Mouse (Mus musculus): ENCODE measurements around the gene Homez. TPM values are rescaled to one million over a fixed set of nuclear protein-coding genes. Genes with fewer than 3 reads are reported as not detected.

Gene Homez
- polyA plus RNA-seq, 1 experiment from 2014 or later, result 16.4 TPM

GRCm38 (mm10) chr14:54892200-54892599, 21.4 kb upstream of the Homez start, which contains the start of gene Pabpn1:
Gene Pabpn1 (plus strand): TSS chr14:54892500.
- Histone ChIP-seq H3K4me2 (replicated peaks) (peak within 1 kb of the TSS; percentile 51), H3K9ac (replicated peaks) (0 out of 2 replicates have a peak within 1 kb of the TSS, but pooled peaks have one; percentile 35), H3K27ac (replicated peaks) (peak within 1 kb of the TSS; percentile 79), H3K36me3 (peaks cover 19% of the 10 kb centered on the region), H3K27me3 (no peaks in the 10 kb centered on the region), H3K4me1 (peaks cover 22% of the 10 kb centered on the region), H3K4me3 (peak within 1 kb of the TSS; percentile 98), H3K9me3 (no peaks in the 10 kb centered on the region)
- 91% methylated on average over 3 of the region's 3 CpGs for WGBS
- ATAC-seq (ENCODE audit: low FRiP score, low read depth), result no peak

GRCm38 (mm10) chr14:54885309-54885708, 14.5 kb upstream of the Homez start:
- Histone ChIP-seq H3K36me3 (peaks cover 11% of the 10 kb centered on the region; the same call in 1 of the 2 replicates), H3K4me2 (replicated peaks) (peak overlapping the region; percentile 71; the same call in 1 of the 2 replicates), H3K9me3 (no peaks in the 10 kb centered on the region), H3K4me3 (no peak overlapping the region), H3K9ac (replicated peaks) (no peak overlapping the region), H3K27ac (replicated peaks) (no peak overlapping the region), H3K27me3 (0 out of 2 replicates have a peak, but pooled peaks cover 4% of the 10 kb centered on the region), H3K4me1 (peaks cover 24% of the 10 kb centered on the region)
- ATAC-seq (ENCODE audit: low FRiP score, low read depth), result no peak
- 92% methylated on average over 11 of the region's 11 CpGs for WGBS

DNA sequence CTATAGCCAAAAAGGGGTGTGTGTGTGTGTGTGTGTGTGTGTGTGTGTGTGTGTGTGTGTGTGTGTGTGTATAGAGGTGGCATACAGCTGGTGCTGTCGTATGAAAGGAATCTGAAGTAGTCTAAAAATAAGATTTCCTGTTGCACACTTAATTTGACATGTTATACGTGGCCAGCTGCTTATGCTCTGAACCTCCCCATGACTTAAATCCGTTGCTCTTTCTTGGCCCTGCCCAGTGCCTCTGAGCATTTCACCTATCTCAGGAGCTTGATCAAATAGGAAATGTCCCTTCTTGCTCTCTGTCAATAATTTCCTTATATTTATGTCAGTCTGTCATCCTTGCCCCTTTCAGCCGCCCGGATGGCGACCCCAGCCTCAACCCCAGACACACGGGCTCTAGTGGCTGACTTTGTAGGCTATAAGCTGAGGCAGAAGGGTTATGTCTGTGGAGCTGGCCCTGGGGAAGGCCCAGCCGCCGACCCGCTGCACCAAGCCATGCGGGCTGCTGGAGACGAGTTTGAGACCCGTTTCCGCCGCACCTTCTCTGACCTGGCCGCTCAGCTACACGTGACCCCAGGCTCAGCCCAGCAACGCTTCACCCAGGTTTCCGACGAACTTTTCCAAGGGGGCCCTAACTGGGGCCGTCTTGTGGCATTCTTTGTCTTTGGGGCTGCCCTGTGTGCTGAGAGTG, 13.4 kb upstream of the Homez start:
- H3K4me2 ChIP-seq (replicated peaks), result peak overlapping the region; percentile 71
- H3K27ac ChIP-seq (replicated peaks), result peak overlapping the region; percentile 90
- peaks cover 11% of the 10 kb centered on the region; the same call in 1 of the 2 replicates for H3K36me3 ChIP-seq
- peaks cover 24% of the 10 kb centered on the region for H3K4me1 ChIP-seq
- H3K4me3 ChIP-seq, result peak overlapping the region; percentile 66
- peak overlapping the region; percentile 80 for H3K9ac ChIP-seq (replicated peaks)
- ATAC-seq (ENCODE audit: low FRiP score, low read depth), result no peak
- H3K9me3 ChIP-seq, result no peaks in the 10 kb centered on the region
- H3K27me3 ChIP-seq, result 0 out of 2 replicates have a peak, but pooled peaks cover 4% of the 10 kb centered on the region
- 40% methylated on average over 21 of the region's 21 CpGs for WGBS

GRCm38 (mm10) chr14:54883154-54884021, 12.6 kb upstream of the Homez start, which contains the start of the genes Bcl2l2 and Gm20521:
Gene Bcl2l2 (plus strand): TSS chr14:54883377.
Gene Gm20521 (plus strand): TSS chr14:54883441.
- Histone ChIP-seq H3K4me2 (replicated peaks) (peak within 1 kb of the TSS; percentile 71), H3K27ac (replicated peaks) (peak within 1 kb of the TSS; percentile 90), H3K27me3 (peaks cover 9% of the 10 kb centered on the region), H3K36me3 (peaks cover 11% of the 10 kb centered on the region; the same call in 1 of the 2 replicates), H3K9ac (replicated peaks) (peak within 1 kb of the TSS; percentile 80), H3K4me1 (peaks cover 24% of the 10 kb centered on the region), H3K9me3 (no peaks in the 10 kb centered on the region), H3K4me3 (peak within 1 kb of the TSS; percentile 66)
- peak; percentile 91 for ATAC-seq (ENCODE audit: low FRiP score, low read depth)
- under 1% methylated on average over 26 of the region's 27 CpGs for WGBS

DNA sequence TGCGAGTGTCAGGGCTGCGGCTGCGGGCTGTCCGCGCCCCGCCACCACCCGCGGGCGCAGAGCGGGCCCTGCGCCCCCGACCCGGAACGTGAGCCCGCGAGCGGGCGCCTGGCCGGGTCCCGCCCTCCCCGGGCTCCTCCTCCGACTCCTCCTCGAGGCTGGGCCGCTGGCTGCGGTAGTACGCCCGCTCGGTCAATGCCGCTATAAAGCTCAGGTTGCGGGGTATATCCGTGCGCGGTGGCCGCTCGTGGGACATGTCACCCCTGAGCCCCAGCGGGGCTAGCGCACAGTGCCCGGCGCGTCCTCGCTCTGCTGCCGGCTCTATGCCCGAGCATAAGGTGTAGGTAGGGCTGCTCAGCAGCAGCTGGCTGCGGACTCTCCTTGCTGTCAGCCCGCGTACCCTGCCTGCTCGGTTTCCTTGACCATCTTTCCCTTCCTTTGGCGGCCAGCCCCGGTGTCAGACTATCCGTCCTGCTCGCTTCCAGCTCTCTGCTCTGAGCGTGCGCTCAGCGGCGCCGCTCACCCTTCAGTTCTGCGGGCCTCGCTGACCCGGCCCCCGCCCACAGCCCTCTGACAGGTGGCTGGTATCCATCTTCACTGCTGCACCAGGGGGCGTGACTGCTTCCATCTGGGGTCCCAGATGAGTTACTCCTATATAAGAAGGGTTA, 6.4 kb upstream of the Homez start, which contains the start of gene Ppp1r3e:
Gene Ppp1r3e, minus strand, starts transcription at position 503 of the 668 bp plus-strand sequence.
- peak within 1 kb of the TSS; percentile 76 for H3K9ac ChIP-seq (replicated peaks)
- H3K27me3 ChIP-seq, result peaks cover 12% of the 10 kb centered on the region
- peak within 1 kb of the TSS; percentile 77 for H3K4me3 ChIP-seq
- peak; percentile 72 for ATAC-seq (ENCODE audit: low FRiP score, low read depth)
- peak within 1 kb of the TSS; percentile 99 for H3K4me2 ChIP-seq (replicated peaks)
- no peaks in the 10 kb centered on the region for H3K36me3 ChIP-seq
- no peaks in the 10 kb centered on the region for H3K9me3 ChIP-seq
- H3K4me1 ChIP-seq, result peaks cover 17% of the 10 kb centered on the region
- peak within 1 kb of the TSS; percentile 90 for H3K27ac ChIP-seq (replicated peaks)
- under 1% methylated on average over 42 of the region's 61 CpGs for WGBS

DNA sequence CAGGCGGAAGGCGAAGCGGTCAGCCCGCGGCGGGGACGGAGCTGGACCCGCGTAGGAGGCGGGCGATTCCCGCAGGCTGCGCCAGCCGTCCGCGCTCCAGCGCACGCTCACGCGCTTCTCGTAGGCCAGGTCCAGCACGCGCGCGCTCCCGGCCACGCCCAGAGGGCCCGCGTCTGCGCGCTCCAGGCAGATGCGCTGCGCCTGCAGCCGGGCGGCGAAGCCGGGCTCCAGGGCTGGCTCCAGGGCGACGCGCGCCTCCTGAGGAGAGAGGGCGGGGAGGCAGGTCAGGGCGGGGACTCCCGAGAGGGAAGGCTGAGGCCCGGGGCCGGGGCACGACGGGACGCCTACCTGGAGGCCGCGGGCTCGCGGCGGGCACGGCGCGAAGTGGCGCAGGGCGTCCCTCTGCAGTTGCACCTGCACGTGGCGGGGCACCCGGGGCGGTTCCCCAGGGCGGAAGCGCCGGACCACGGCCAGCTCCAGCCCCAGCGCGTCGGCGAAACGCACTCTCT, 5.8 kb upstream of the Homez start:
- WGBS, result under 1% methylated on average over 50 of the region's 72 CpGs
- ATAC-seq (ENCODE audit: low FRiP score, low read depth), result peak; percentile 90
- H3K9me3 ChIP-seq, result no peaks in the 10 kb centered on the region
- peak overlapping the region; percentile 90 for H3K27ac ChIP-seq (replicated peaks)
- peak overlapping the region; percentile 99 for H3K4me2 ChIP-seq (replicated peaks)
- peaks cover 17% of the 10 kb centered on the region for H3K4me1 ChIP-seq
- H3K27me3 ChIP-seq, result peaks cover 12% of the 10 kb centered on the region
- peak overlapping the region; percentile 77 for H3K4me3 ChIP-seq
- peak overlapping the region; percentile 76 for H3K9ac ChIP-seq (replicated peaks)
- H3K36me3 ChIP-seq, result no peaks in the 10 kb centered on the region

- Histone ChIP-seq H3K4me1 (peaks cover 17% of the 10 kb centered on the region), H3K9me3 (no peaks in the 10 kb centered on the region), H3K27me3 (peaks cover 8% of the 10 kb centered on the region), H3K36me3 (no peaks in the 10 kb centered on the region), H3K27ac (replicated peaks) (peak overlapping the region; percentile 90), H3K9ac (replicated peaks) (peak overlapping the region; percentile 76), H3K4me2 (replicated peaks) (peak overlapping the region; percentile 99), H3K4me3 (peak overlapping the region; percentile 77)
- WGBS, result 4% methylated on average over 36 of the region's 36 CpGs
- ATAC-seq (ENCODE audit: low FRiP score, low read depth), result peak; percentile 51
Observed at GRCm38 (mm10) chr14:54875844-54876538, 5.2 kb upstream of the Homez start.

DNA sequence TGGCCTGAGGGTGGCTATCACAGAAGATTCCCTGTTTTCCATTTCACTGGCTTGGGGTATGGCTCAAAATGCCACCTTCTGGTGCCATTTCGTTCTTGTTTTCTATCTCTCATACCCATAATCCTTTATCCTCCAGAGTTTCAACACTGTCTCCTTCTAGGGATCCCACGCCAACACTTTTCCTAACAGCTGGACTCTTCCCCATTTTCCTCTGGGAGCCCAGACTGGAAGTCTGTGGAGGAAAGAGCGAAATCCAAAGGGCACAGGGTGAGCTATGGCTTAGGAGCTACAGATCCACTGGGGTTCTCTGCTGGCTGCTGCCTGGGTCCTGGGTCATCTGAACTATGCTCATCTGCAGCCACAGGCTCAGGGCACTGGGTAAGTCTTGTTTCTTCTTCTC, 3.4 kb upstream of the Homez start:
- H3K4me3 ChIP-seq, result no peak overlapping the region
- no peaks in the 10 kb centered on the region for H3K9me3 ChIP-seq
- no peak overlapping the region for H3K4me2 ChIP-seq (replicated peaks)
- H3K9ac ChIP-seq (replicated peaks), result no peak overlapping the region
- ATAC-seq (ENCODE audit: low FRiP score, low read depth), result no peak
- no peaks in the 10 kb centered on the region for H3K36me3 ChIP-seq
- peaks cover 8% of the 10 kb centered on the region for H3K27me3 ChIP-seq
- H3K4me1 ChIP-seq, result peaks cover 17% of the 10 kb centered on the region
- no peak overlapping the region for H3K27ac ChIP-seq (replicated peaks)
- 90% methylated on average over 3 of the region's 3 CpGs for WGBS

DNA sequence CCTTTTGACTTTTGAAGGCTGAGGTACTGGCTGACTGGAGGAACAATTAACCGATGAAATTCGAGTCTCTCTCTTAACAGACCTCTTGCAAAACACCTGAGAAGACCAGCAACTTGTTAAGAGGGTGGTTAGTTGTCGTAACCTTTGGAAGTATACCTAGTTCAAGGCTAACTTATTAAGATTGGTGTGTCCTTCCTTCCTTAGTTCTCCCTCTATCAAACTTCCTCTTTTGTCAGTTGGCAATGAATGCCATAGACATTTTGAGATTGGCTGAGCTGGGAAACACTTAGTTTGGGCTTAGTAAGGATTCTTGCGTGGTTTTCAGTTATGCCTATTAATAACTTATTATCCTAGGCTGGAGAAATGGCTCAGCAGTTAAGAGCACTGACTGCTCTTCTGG, 2.7 kb downstream of the Homez start:
- no peak for ATAC-seq (ENCODE audit: low FRiP score, low read depth)
- 92% methylated on average over 4 of the region's 4 CpGs for WGBS
- H3K4me1 ChIP-seq, result peaks cover 7% of the 10 kb centered on the region
- H3K4me3 ChIP-seq, result no peak overlapping the region
- H3K9ac ChIP-seq (replicated peaks), result no peak overlapping the region
- H3K27ac ChIP-seq (replicated peaks), result no peak overlapping the region
- no peaks in the 10 kb centered on the region for H3K36me3 ChIP-seq
- no peak overlapping the region for H3K4me2 ChIP-seq (replicated peaks)
- H3K27me3 ChIP-seq, result no peaks in the 10 kb centered on the region; the same call in 1 of the 2 replicates
- no peaks in the 10 kb centered on the region for H3K9me3 ChIP-seq

DNA sequence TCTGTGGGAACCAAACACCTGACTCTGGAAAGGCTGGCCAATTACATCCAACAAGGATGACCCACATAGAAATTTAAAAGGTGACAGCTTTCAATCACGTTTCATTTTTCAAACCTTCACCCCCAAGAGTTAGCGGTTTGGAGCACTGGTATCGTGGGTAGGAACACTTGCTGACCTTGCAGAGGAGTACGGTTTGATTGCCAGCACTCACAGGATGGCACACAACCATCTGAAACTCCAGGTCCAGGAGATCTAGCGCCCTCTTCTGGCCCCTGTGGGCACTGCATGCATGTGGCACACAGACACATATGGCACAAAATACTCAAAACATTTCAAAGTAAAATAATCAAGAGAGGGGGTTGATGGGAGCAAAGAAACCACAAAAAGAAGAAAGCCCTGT, 3.8 kb downstream of the Homez start:
- 61% methylated on average over 5 of the region's 5 CpGs for WGBS

DNA sequence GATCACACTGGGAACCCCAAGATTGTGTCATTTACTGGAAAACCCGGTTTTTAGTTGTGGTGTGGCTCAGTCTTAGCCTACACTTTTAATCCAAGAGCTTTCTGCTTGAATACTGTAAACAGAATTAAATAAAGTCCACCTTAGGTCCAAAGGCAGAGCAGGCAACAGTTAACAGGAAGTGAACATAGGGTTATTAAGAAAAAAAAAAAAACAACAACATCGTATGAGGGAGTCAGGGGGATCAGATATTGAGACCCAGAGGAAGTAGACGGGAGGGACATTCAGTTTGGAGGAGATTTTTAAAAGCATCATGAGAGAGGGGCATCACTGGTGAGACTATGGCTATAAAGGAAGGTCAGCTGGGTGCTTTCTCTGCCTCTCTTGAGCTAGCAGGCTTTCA, 4.5 kb downstream of the Homez start:
- Histone ChIP-seq H3K9ac (replicated peaks) (no peak overlapping the region), H3K9me3 (no peaks in the 10 kb centered on the region), H3K4me1 (peaks cover 14% of the 10 kb centered on the region), H3K4me2 (replicated peaks) (no peak overlapping the region), H3K27ac (replicated peaks) (no peak overlapping the region), H3K27me3 (no peaks in the 10 kb centered on the region; the same call in 1 of the 2 replicates), H3K4me3 (no peak overlapping the region), H3K36me3 (no peaks in the 10 kb centered on the region)
- 78% methylated on average over 3 of the region's 3 CpGs for WGBS
- no peak for ATAC-seq (ENCODE audit: low FRiP score, low read depth)

More for the DNA sequence above, 3.8 kb downstream of the Homez start:
- Histone ChIP-seq H3K4me1 (peaks cover 13% of the 10 kb centered on the region), H3K27ac (replicated peaks) (no peak overlapping the region), H3K9me3 (no peaks in the 10 kb centered on the region), H3K4me3 (no peak overlapping the region), H3K9ac (replicated peaks) (no peak overlapping the region), H3K36me3 (no peaks in the 10 kb centered on the region), H3K27me3 (no peaks in the 10 kb centered on the region; the same call in 1 of the 2 replicates), H3K4me2 (replicated peaks) (no peak overlapping the region)
- ATAC-seq (ENCODE audit: low FRiP score, low read depth), result no peak

Data from midbrain, embryonic 12.5 days (tissue).